Mouse (Mus musculus): ENCODE data around the gene BC030500.
A peak's percentile ranks its signal among the peaks of the same experiment; 100 is the strongest.

GRCm38 (mm10) chr8:58912840-58913639 lies 1.5 kb downstream of the BC030500 start:
- no peak for TF ChIP-seq CTCF (IDR thresholded peaks at IDR 0.05; ENCODE audit: extremely low read depth, insufficient read depth, low read length)
- TF ChIP-seq POLR2A (IDR thresholded peaks at IDR 0.05; ENCODE audit: extremely low read depth, insufficient read depth, low read length), result 0 out of 2 replicates have a peak, but pooled peaks have one; percentile 12

Measured in cortical plate, adult 2 months (tissue).